Mouse (Mus musculus) liver, embryonic 14.5 days (tissue): ENCODE data around the gene Col1a1.

Source experiments
- CTCF ChIP-seq: IDR thresholded peaks from 2 replicates; pipeline ENCODE4 v1.5.1; 2016; ENCODE audit warnings: antibody characterized with exemption, low read depth, control low read depth
- EP300 ChIP-seq: IDR thresholded peaks from 2 replicates; pipeline ENCODE4 v1.6.1; 2016; ENCODE audit warnings: antibody characterized with exemption, low read depth

GRCm38 (mm10) chr11:94998041-94998531 is 62.1 kb downstream of the Col1a1 start:
- TF ChIP-seq CTCF = no peak
- no peak for TF ChIP-seq EP300
